Mouse (Mus musculus) cortical plate, adult 2 months (tissue): Measurements from ENCODE around the gene Sbsn.

Experiments
- CTCF ChIP-seq: fragments of 200-500 bp; IDR thresholded peaks from 2 replicates; pipeline ENCODE4 v1.5.1; 2011; ENCODE audit warnings: mild to moderate bottlenecking, control low read depth, low read length; ENCODE audit not compliant: insufficient read depth; ENCODE audit errors: extremely low read depth
- POLR2A ChIP-seq: fragments of 200-500 bp; IDR thresholded peaks from 2 replicates; pipeline ENCODE4 v1.6.1; 2011; ENCODE audit warnings: mild to moderate bottlenecking, low read length, control low read depth; ENCODE audit not compliant: insufficient read depth; ENCODE audit errors: extremely low read depth

- TF ChIP-seq CTCF (no peak), POLR2A (no peak)
Measured at GRCm38 (mm10) chr7:30769236-30769635, 18.0 kb downstream of the Sbsn start.
